Mouse (Mus musculus): Measurements from ENCODE around the gene Nmd3.

Nmd3 gene

GRCm38 (mm10) chr3:69763630-69764565 lies 42.1 kb downstream of the Nmd3 start:
- CTCF ChIA-PET = no interaction called here

- CTCF ChIA-PET = no interaction called here
Measured at GRCm38 (mm10) chr3:69765206-69765605, 43.4 kb downstream of the Nmd3 start.

- CTCF ChIA-PET = no interaction called here
Measured at GRCm38 (mm10) chr3:69769150-69769549, 47.4 kb downstream of the Nmd3 start.

GRCm38 (mm10) chr3:69773356-69773755 lies 51.6 kb downstream of the Nmd3 start:
- CTCF ChIA-PET = no interaction called here

- CTCF ChIA-PET = no interaction called here
Measured at GRCm38 (mm10) chr3:69779246-69779796, 57.5 kb downstream of the Nmd3 start.

- CTCF ChIA-PET = no interaction called here
Measured at GRCm38 (mm10) chr3:69792823-69793417, 71.1 kb downstream of the Nmd3 start.

- CTCF ChIA-PET = no interaction called here
Measured at GRCm38 (mm10) chr3:69797533-69797932, 75.7 kb downstream of the Nmd3 start.

- CTCF ChIA-PET = no interaction called here
Measured at GRCm38 (mm10) chr3:69797969-69798368, 76.2 kb downstream of the Nmd3 start.

- CTCF ChIA-PET = no interaction called here
Measured at GRCm38 (mm10) chr3:69799096-69799495, 77.3 kb downstream of the Nmd3 start.

GRCm38 (mm10) chr3:69800829-69801384 lies 79.1 kb downstream of the Nmd3 start:
- CTCF ChIA-PET = no interaction called here

- CTCF ChIA-PET = no interaction called here
Measured at GRCm38 (mm10) chr3:69803137-69803536, 81.4 kb downstream of the Nmd3 start.

All from spleen, embryonic (tissue).